Mouse (Mus musculus) liver, embryonic 12.5 days (tissue): ENCODE measurements at regions not wholly inside any gene's neighbourhood (a gene's known extent, or its start where the extent isn't known, plus 50 kb on each side); places are given as distances from the start of the nearest gene placed in this dataset.

Experiments used
- ATAC-seq: fragments of 200-750 bp; cut with Nextera tagmentation; 2 replicates; pipeline ENCODE4 v1.8.0; 2017; ENCODE audit warnings: moderate number of reproducible peaks, mild to moderate bottlenecking, moderate library complexity
- H3K27ac ChIP-seq: fragments of 300-500 bp; sonication (generic); 2 replicates; pipeline ENCODE4 v1.5.1; 2016; ENCODE audit warnings: mild to moderate bottlenecking
- H3K27me3 ChIP-seq: fragments of 300-500 bp; sonication (generic); replicated peaks from 2 replicates; pipeline ENCODE4 v1.6.1; 2016; ENCODE audit warnings: mild to moderate bottlenecking, moderate library complexity
- H3K36me3 ChIP-seq: fragments of 300-500 bp; sonication (generic); 2 replicates; pipeline ENCODE4 v1.6.1; 2016; ENCODE audit warnings: mild to moderate bottlenecking, moderate library complexity
- H3K4me1 ChIP-seq: fragments of 300-500 bp; sonication (generic); 2 replicates; pipeline ENCODE4 v1.6.1; 2016
- H3K4me2 ChIP-seq: fragments of 300-500 bp; sonication (generic); 2 replicates; pipeline ENCODE4 v1.6.1; 2016; ENCODE audit warnings: mild to moderate bottlenecking, moderate library complexity
- H3K4me3 ChIP-seq: fragments of 300-500 bp; sonication (generic); 2 replicates; pipeline ENCODE4 v1.5.1; 2016; ENCODE audit warnings: mild to moderate bottlenecking, moderate library complexity
- H3K9ac ChIP-seq: fragments of 300-500 bp; sonication (generic); 2 replicates; pipeline ENCODE4 v1.6.1; 2016; ENCODE audit warnings: mild to moderate bottlenecking, moderate library complexity
- H3K9me3 ChIP-seq: fragments of 300-500 bp; sonication (generic); replicated peaks from 2 replicates; pipeline ENCODE4 v1.6.1; 2016; ENCODE audit warnings: mild to moderate bottlenecking, moderate library complexity
- WGBS: fragments of 180-500 bp; shearing (Covaris S2); methylation state at CpG from one replicate; pipeline ENCODE4 v1.1.7; 2016; ENCODE audit not compliant: insufficient replicate concordance; 5-methylcytosine and 5-hydroxymethylcytosine counted together

- ATAC-seq: no peak
- no peaks in the 10 kb centered on the region for H3K36me3 ChIP-seq
- no peak overlapping the region for H3K27ac ChIP-seq
- H3K9me3 ChIP-seq: no peaks in the 10 kb centered on the region
- no peaks in the 10 kb centered on the region for H3K4me1 ChIP-seq
- H3K27me3 ChIP-seq: no peaks in the 10 kb centered on the region
- no peak overlapping the region for H3K4me3 ChIP-seq
- WGBS: 46% methylated on average over 5 of the region's 5 CpGs
- no peak overlapping the region for H3K9ac ChIP-seq
- no peak overlapping the region for H3K4me2 ChIP-seq
These were observed 134.1 kb upstream of the Lef1 start for GRCm38 (mm10) chr3:130976206-130976605.

GRCm38 (mm10) chr3:130975291-130975690 is 135.0 kb upstream of the Lef1 start:
- no peaks in the 10 kb centered on the region for H3K27me3 ChIP-seq
- no peak overlapping the region for H3K4me2 ChIP-seq
- H3K4me1 ChIP-seq: no peaks in the 10 kb centered on the region
- H3K4me3 ChIP-seq: no peak overlapping the region
- no peak overlapping the region for H3K27ac ChIP-seq
- no peak overlapping the region for H3K9ac ChIP-seq
- 47% methylated on average over 1 of the region's 1 CpGs for WGBS
- H3K9me3 ChIP-seq: no peaks in the 10 kb centered on the region
- H3K36me3 ChIP-seq: no peaks in the 10 kb centered on the region
- ATAC-seq: no peak

- ATAC-seq: no peak
These were observed 138.1 kb upstream of the Lef1 start for GRCm38 (mm10) chr3:130972126-130972525.

GRCm38 (mm10) chr3:130965275-130965674 is 145.0 kb upstream of the Lef1 start:
- no peak overlapping the region for H3K27ac ChIP-seq
- no peak for ATAC-seq
- H3K4me1 ChIP-seq: no peaks in the 10 kb centered on the region
- H3K27me3 ChIP-seq: 0 out of 2 replicates have a peak, but pooled peaks cover 4% of the 10 kb centered on the region
- 55% methylated on average over 3 of the region's 3 CpGs for WGBS
- no peak overlapping the region for H3K9ac ChIP-seq
- no peaks in the 10 kb centered on the region for H3K36me3 ChIP-seq
- H3K4me3 ChIP-seq: no peak overlapping the region
- no peak overlapping the region for H3K4me2 ChIP-seq
- H3K9me3 ChIP-seq: no peaks in the 10 kb centered on the region

More at GRCm38 (mm10) chr3:130972126-130972525, 138.1 kb upstream of the Lef1 start:
- Histone ChIP-seq H3K27ac (no peak overlapping the region), H3K9ac (no peak overlapping the region), H3K9me3 (no peaks in the 10 kb centered on the region), H3K27me3 (no peaks in the 10 kb centered on the region), H3K4me2 (no peak overlapping the region), H3K36me3 (no peaks in the 10 kb centered on the region), H3K4me3 (no peak overlapping the region), H3K4me1 (no peaks in the 10 kb centered on the region)
- WGBS: 68% methylated on average over 2 of the region's 2 CpGs

- 81% methylated on average over 6 of the region's 6 CpGs for WGBS
- Histone ChIP-seq H3K4me3 (no peak overlapping the region), H3K27me3 (0 out of 2 replicates have a peak, but pooled peaks cover 4% of the 10 kb centered on the region), H3K27ac (no peak overlapping the region), H3K9me3 (no peaks in the 10 kb centered on the region), H3K4me2 (no peak overlapping the region), H3K4me1 (no peaks in the 10 kb centered on the region), H3K9ac (no peak overlapping the region), H3K36me3 (no peaks in the 10 kb centered on the region)
- ATAC-seq: no peak
These were observed 146.2 kb upstream of the Lef1 start for GRCm38 (mm10) chr3:130964088-130964487.

GRCm38 (mm10) chr3:130963625-130964024 is 146.6 kb upstream of the Lef1 start:
- H3K4me2 ChIP-seq: no peak overlapping the region
- H3K36me3 ChIP-seq: no peaks in the 10 kb centered on the region
- 0 out of 2 replicates have a peak, but pooled peaks cover 4% of the 10 kb centered on the region for H3K27me3 ChIP-seq
- no peaks in the 10 kb centered on the region for H3K4me1 ChIP-seq
- H3K9me3 ChIP-seq: no peaks in the 10 kb centered on the region
- WGBS: 27% methylated on average over 11 of the region's 11 CpGs
- no peak overlapping the region for H3K27ac ChIP-seq
- no peak overlapping the region for H3K9ac ChIP-seq
- no peak overlapping the region for H3K4me3 ChIP-seq
- no peak for ATAC-seq

- 58% methylated on average over 12 of the region's 12 CpGs for WGBS
- Histone ChIP-seq H3K9ac (no peak overlapping the region), H3K27ac (no peak overlapping the region), H3K4me1 (no peaks in the 10 kb centered on the region), H3K27me3 (0 out of 2 replicates have a peak, but pooled peaks cover 4% of the 10 kb centered on the region), H3K9me3 (no peaks in the 10 kb centered on the region), H3K4me2 (no peak overlapping the region), H3K36me3 (no peaks in the 10 kb centered on the region), H3K4me3 (no peak overlapping the region)
- no peak for ATAC-seq
These were observed 147.4 kb upstream of the Lef1 start for GRCm38 (mm10) chr3:130962701-130963472.

GRCm38 (mm10) chr3:130962151-130962633 is 148.1 kb upstream of the Lef1 start:
- no peak overlapping the region for H3K4me2 ChIP-seq
- no peaks in the 10 kb centered on the region for H3K36me3 ChIP-seq
- no peak overlapping the region for H3K27ac ChIP-seq
- no peaks in the 10 kb centered on the region for H3K4me1 ChIP-seq
- no peak overlapping the region for H3K9ac ChIP-seq
- 16% methylated on average over 14 of the region's 14 CpGs for WGBS
- no peaks in the 10 kb centered on the region for H3K9me3 ChIP-seq
- H3K4me3 ChIP-seq: no peak overlapping the region
- ATAC-seq: no peak
- H3K27me3 ChIP-seq: 0 out of 2 replicates have a peak, but pooled peaks cover 4% of the 10 kb centered on the region

- Histone ChIP-seq H3K4me2 (no peak overlapping the region), H3K36me3 (no peaks in the 10 kb centered on the region), H3K9me3 (no peaks in the 10 kb centered on the region), H3K4me3 (no peak overlapping the region), H3K27ac (no peak overlapping the region), H3K9ac (no peak overlapping the region), H3K4me1 (no peaks in the 10 kb centered on the region), H3K27me3 (0 out of 2 replicates have a peak, but pooled peaks cover 4% of the 10 kb centered on the region)
- 51% methylated on average over 6 of the region's 6 CpGs for WGBS
- ATAC-seq: no peak
These were observed 148.6 kb upstream of the Lef1 start for GRCm38 (mm10) chr3:130961704-130962103.

- Histone ChIP-seq H3K9ac (no peak overlapping the region), H3K4me1 (no peaks in the 10 kb centered on the region), H3K36me3 (no peaks in the 10 kb centered on the region), H3K9me3 (no peaks in the 10 kb centered on the region), H3K27ac (no peak overlapping the region), H3K27me3 (no peaks in the 10 kb centered on the region), H3K4me2 (no peak overlapping the region), H3K4me3 (no peak overlapping the region)
- WGBS: 66% methylated on average over 4 of the region's 4 CpGs
- ATAC-seq: no peak
These were observed 154.3 kb upstream of the Lef1 start for GRCm38 (mm10) chr3:130955958-130956357.

- peaks cover 9% of the 10 kb centered on the region for H3K27me3 ChIP-seq
- ATAC-seq: no peak
- H3K9ac ChIP-seq: no peak overlapping the region
- H3K4me1 ChIP-seq: no peaks in the 10 kb centered on the region
- no peak overlapping the region for H3K4me2 ChIP-seq
- H3K4me3 ChIP-seq: no peak overlapping the region
- no peak overlapping the region for H3K27ac ChIP-seq
- WGBS: 23% methylated on average over 2 of the region's 2 CpGs
- no peaks in the 10 kb centered on the region for H3K36me3 ChIP-seq
- H3K9me3 ChIP-seq: no peaks in the 10 kb centered on the region
These were observed 158.9 kb upstream of the Lef1 start for GRCm38 (mm10) chr3:130951381-130951780.

GRCm38 (mm10) chr3:130950872-130951271 is 159.4 kb upstream of the Lef1 start:
- Histone ChIP-seq H3K36me3 (no peaks in the 10 kb centered on the region), H3K27ac (no peak overlapping the region), H3K4me3 (no peak overlapping the region), H3K9ac (no peak overlapping the region), H3K27me3 (peaks cover 13% of the 10 kb centered on the region), H3K4me2 (no peak overlapping the region), H3K9me3 (no peaks in the 10 kb centered on the region), H3K4me1 (no peaks in the 10 kb centered on the region)
- no peak for ATAC-seq
- 62% methylated on average over 6 of the region's 6 CpGs for WGBS
